In the genomic region with DNA sequence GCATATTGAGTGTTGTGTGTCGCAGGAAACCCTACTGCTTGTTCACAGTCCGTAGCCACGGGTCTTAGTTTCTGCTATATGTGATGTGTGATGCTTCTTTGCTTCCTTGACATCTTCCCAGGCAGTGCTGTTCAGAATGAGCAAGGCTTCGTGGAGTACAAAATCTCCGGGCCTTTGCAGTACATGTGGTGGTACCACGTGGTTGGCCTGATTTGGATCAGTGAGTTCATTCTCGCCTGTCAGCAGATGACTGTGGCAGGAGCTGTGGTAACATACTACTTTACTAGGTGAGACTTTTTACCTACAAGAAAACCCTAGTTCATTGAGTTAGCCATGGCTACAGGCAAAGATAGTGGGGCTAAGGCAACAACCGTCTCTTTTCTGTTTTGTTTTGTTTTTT, we compare ENCODE assay signal across 27 mouse cellular contexts.
DNase-seq lines count a peak whose midpoint lies in the region; ATAC-seq lines count a peak whose summit lies in the region.
"Had no signal": no experiment of that assay in that cellular context is flagged by ENCODE, and none has a peak within 500 bp of the region (broad histone marks: within the 10 kb centered on the region; RNA-seq: fewer than 3 reads in every experiment).

No protein-coding gene starts in this region.

- H3K27me3 ChIP-seq in kidney, embryonic 14.5 days (ENCODE audit: control insufficient read depth, insufficient read depth, low read length) = no peaks in the 10 kb centered on the region
- no peaks in the 10 kb centered on the region for H3K27me3 ChIP-seq in embryonic facial prominence, embryonic 10.5 days (replicated peaks; ENCODE audit: low read depth, poor library complexity, severe bottlenecking)
- H3K27me3 ChIP-seq: forebrain, embryonic 13.5 days; hindbrain, embryonic 13.5 days; Patski had no signal

- no peak overlapping the region for H3K27ac ChIP-seq in kidney, embryonic 14.5 days (ENCODE audit: low read depth, low read length)
- H3K27ac ChIP-seq in embryonic facial prominence, embryonic 10.5 days (replicated peaks) = no peak overlapping the region
- H3K27ac ChIP-seq: forebrain, embryonic 10.5 days; forebrain, embryonic 13.5 days; hindbrain, embryonic 10.5 days; hindbrain, embryonic 13.5 days; hindbrain, postnatal 0 days had no signal

- 76% methylated on average over 8 of the region's 8 CpGs for WGBS in kidney, embryonic 14.5 days
- WGBS in embryonic facial prominence, embryonic 10.5 days = 90% methylated on average over 8 of the region's 8 CpGs

- DNase-seq in kidney, adult 11 months = peak; percentile 47
- peak; percentile 43 to 50 for DNase-seq in kidney, adult 8-10 months
- DNase-seq in kidney, postnatal 4 days = no peak
- peak; percentile 58 for DNase-seq in kidney, adult 9 months
- DNase-seq in kidney, postnatal 25 days = peak; percentile 64 to 73
- no peak for DNase-seq in embryonic facial prominence, embryonic 10.5 days (ENCODE audit: low spot score)
- DNase-seq in spleen, adult 12 weeks (ENCODE audit: low spot score) = no peak
- DNase-seq: adrenal gland, postnatal 10 days; adrenal gland, postnatal 36 days; cerebellum, adult 11 months; cerebellum, adult 2 months; cerebellum, postnatal 10 days; cerebellum, postnatal 36 days; embryo, embryonic 11 days; gastrocnemius, postnatal 10 days; heart, adult 11 months; heart, postnatal 36 days had no signal

- peaks cover 23% of the 10 kb centered on the region for H3K36me3 ChIP-seq in kidney, embryonic 14.5 days (ENCODE audit: control insufficient read depth, insufficient read depth, low read length)
- peaks cover 17% of the 10 kb centered on the region; the same call in 1 of the 2 replicates for H3K36me3 ChIP-seq in embryonic facial prominence, embryonic 10.5 days (replicated peaks)
- H3K36me3 ChIP-seq: forebrain, embryonic 10.5 days had no signal

- no peak for ATAC-seq in kidney, embryonic 14.5 days (ENCODE audit: low FRiP score, low TSS enrichment)
- ATAC-seq: forebrain, embryonic 13.5 days; forebrain, embryonic 16.5 days; hindbrain, postnatal 0 days; Patski had no signal

- H3K4me1 ChIP-seq in kidney, embryonic 14.5 days (ENCODE audit: control insufficient read depth, insufficient read depth, low read length) = no peaks in the 10 kb centered on the region
- H3K4me1 ChIP-seq in embryonic facial prominence, embryonic 10.5 days = no peaks in the 10 kb centered on the region
- H3K4me1 ChIP-seq: forebrain, embryonic 10.5 days; forebrain, embryonic 13.5 days; hindbrain, embryonic 10.5 days; hindbrain, embryonic 13.5 days had no signal

- no peak overlapping the region for H3K9ac ChIP-seq in kidney, embryonic 14.5 days (ENCODE audit: low read depth, low read length)
- H3K9ac ChIP-seq: forebrain, embryonic 13.5 days; hindbrain, embryonic 13.5 days had no signal

- no peak overlapping the region for H3K4me2 ChIP-seq in kidney, embryonic 14.5 days (replicated peaks; ENCODE audit: low read depth, low read length)
- H3K4me2 ChIP-seq: forebrain, embryonic 13.5 days; heart, embryonic 11.5 days; hindbrain, embryonic 13.5 days had no signal

- H3K4me3 ChIP-seq in kidney, embryonic 14.5 days (ENCODE audit: low read length) = no peak overlapping the region
- H3K4me3 ChIP-seq in embryonic facial prominence, embryonic 10.5 days = no peak overlapping the region
- H3K4me3 ChIP-seq: forebrain, embryonic 10.5 days; forebrain, embryonic 13.5 days; hindbrain, embryonic 10.5 days; hindbrain, embryonic 13.5 days had no signal

- no peaks in the 10 kb centered on the region for H3K9me3 ChIP-seq in kidney, embryonic 14.5 days (ENCODE audit: control insufficient read depth, low read length)
- no peaks in the 10 kb centered on the region for H3K9me3 ChIP-seq in embryonic facial prominence, embryonic 10.5 days
- H3K9me3 ChIP-seq: forebrain, embryonic 10.5 days; forebrain, embryonic 13.5 days; G1E; hindbrain, embryonic 10.5 days; hindbrain, embryonic 13.5 days had no signal

Comparison
In these comparisons a context has a peak if more than half of its experiments do, and no peak if none do; other contexts are left out.
1. DNase-seq: peak in kidney, adult 11 months (single experiment), kidney, adult 8-10 months (2 of 2), kidney, adult 9 months (single experiment) and kidney, postnatal 25 days (2 of 2); none in kidney, postnatal 4 days (0 of 2), embryonic facial prominence, embryonic 10.5 days (single experiment) and spleen, adult 12 weeks (single experiment).